Mouse (Mus musculus): ENCODE data around the gene Adar.

The Adar gene

GRCm38 (mm10) chr3:89730350-89731331, 15.8 kb downstream of the Adar start:
- in situ Hi-C loops (cut with MboI, MseI): no loop called here

DNA sequence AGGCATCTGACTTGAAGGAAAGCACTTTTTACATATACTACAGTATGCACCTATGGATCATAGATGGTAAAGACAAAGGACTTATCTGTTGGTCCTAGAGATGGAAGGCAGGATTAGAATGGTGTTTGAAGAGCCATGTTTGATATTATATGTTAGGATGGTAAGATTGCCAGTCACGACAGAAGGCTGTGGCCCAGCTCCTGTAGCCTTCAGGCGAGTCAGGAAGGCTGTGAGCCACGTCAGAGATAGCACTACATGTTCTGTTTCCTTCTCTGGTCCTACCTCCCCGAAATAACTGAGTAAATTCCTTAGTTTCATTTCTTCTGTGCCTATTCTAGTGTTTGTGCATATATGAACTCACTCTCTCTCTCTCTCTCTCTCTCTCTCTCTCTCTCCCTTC, 17.3 kb downstream of the Adar start:
- in situ Hi-C loops (cut with MboI, MseI): no loop called here

DNA sequence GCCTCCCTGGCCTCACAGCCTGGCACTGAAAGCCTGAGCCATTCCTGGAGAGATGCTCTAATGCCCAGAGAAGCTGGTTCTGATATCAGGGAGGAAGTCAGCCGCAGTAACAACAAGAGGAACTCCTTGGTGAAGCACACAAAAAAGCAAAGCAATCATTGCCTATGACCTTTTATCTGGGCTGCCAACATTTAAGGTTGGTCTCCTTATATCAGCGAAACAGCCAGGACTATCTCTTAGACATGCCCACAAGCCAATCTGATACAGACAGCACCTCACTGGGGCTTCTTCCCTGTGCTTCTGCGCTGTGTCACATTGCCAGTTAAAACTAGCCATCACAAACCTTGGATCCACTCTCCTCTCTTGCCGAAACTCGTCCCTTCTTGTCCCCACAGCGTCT, 23.7 kb downstream of the Adar start:
- in situ Hi-C loops (cut with MboI, MseI): no loop called here

DNA sequence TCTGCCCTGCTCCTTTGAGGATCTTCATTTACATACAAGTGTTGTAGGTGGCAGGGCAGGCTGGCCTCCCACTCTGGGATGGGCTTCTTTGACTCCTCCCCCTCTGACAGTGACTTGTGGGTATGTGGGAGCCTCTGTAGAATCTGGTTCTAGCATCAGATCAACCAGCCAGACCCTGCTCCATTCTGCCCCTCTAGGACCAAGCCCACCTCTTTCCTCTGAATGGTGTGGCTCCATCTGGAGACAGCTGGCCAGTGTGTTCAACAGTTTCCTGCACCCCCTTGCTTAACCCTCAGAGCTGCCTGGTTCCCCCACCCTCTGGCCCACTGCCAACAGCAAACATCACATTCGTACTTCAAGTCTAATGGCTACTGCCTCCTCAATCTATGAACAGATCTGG, 37.5 kb downstream of the Adar start:
- in situ Hi-C loops (cut with MboI, MseI): no loop called here

GRCm38 (mm10) chr3:89755283-89755682, 40.5 kb downstream of the Adar start:
- in situ Hi-C loops (cut with MboI, MseI): no loop called here

DNA sequence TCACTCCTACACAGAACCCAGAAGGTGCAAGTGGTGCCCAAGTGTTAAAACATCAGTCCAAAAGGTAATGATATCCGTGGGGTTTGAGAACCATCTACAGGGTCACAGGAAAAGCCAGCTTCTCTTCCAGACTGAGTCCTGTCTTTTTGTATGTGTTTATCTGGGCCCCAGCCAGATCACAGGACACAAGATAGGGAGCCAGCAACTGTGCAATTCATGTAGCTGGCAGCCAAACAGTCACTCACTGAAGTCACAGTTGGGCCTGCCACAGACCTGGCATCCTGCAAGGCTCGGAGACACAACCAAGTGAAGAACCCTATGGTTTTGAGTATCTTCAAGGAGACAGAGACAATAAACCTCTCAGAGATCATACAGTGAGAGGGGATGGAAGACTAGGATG, 43.0 kb downstream of the Adar start:
- in situ Hi-C loops (cut with MboI, MseI): no loop called here

GRCm38 (mm10) chr3:89759786-89760185, 45.0 kb downstream of the Adar start:
- in situ Hi-C loops (cut with MboI, MseI): loop anchor here in 1 of 2 experiments (5.0 kb wide), 1 partner anchor 182 kb away; no protein-coding TSS in a partner anchor

DNA sequence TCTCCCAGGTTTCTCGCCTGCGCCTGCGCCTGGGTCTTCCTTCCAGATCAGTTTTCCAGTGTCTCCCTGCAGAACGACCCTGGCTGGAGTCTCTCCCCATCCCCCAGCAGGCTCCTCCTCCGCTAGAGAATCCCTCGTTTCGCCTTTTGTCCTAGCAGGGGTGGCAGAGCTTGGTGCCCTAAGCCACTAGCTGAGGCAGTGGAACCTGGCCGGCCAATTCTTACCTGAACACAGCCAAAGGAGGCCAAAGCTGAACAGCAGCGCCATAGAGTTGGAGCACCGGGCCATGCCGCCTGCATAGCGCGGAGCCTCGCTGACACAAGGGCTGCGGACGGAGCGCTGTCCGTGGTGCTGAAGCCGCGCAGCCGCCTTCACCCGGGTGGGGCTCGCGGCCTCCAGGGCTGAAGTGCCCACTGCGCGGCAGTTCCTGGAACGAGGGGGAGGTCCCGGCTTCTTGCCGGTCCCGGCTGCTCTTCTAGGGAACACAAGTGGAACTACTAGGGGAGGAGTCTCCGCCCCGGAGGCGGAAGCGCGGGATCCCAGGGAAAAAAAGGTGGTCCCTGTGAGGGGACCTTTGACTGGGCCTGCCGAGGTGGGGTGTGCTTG, 49.4 kb downstream of the Adar start, which contains the start of gene Chrnb2:
Gene Chrnb2 (minus strand): TSS at position 514 of the 606 bp plus-strand sequence.
- in situ Hi-C loops (cut with MboI, MseI): loop anchor here in 1 of 2 experiments (5.0 kb wide), 1 partner anchor 187 kb away; no protein-coding TSS in a partner anchor

GRCm38 (mm10) chr3:89769584-89769983, 54.8 kb downstream of the Adar start:
- in situ Hi-C loops (cut with MboI, MseI): no loop called here

DNA sequence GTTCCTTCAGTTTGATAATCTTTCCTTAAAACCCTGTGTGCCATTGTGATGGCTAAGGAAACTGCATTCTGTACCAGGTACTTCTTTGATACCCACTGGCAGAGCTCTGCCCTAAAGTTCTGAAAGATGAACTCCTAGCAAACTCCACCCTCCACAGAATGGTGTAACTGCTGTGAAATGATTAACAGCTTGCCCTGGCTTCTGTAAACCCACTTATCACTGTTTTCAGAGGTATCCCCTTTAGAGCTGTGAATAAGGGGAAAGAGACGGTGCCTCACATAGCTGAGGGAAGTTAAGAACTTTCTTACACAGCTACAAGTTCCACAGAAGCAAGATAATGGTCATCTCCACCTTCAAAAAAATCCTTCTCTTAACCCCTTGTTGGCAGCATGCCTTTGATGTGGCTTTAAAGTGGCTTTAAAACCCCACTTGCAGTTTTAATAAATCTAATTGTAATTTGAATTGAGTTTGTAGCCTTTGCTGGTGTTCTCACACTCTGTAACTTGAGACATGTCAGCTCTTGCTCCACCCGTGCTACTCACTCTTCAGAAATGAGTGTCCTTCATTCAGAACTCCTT, 55.7 kb downstream of the Adar start:
- in situ Hi-C loops (cut with MboI, MseI): no loop called here

DNA sequence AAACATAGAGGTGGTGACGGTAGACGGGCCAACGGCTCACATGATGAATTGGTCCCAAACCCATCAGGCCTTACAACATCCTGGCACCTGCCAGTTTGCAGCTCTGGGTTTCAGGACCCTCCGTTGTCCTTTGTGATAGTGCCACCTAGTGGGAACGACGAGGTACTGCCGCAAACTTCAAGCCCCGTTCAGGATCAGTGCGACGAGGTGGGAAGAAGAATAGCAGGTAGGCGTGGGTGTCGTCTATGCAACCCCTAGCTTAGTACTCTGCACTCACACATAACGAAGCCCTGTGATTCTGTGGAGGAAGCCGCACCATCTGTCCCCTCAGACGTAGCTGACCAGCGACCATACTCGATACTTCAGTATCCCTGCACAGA, 57.8 kb downstream of the Adar start:
- in situ Hi-C loops (cut with MboI, MseI): no loop called here

DNA sequence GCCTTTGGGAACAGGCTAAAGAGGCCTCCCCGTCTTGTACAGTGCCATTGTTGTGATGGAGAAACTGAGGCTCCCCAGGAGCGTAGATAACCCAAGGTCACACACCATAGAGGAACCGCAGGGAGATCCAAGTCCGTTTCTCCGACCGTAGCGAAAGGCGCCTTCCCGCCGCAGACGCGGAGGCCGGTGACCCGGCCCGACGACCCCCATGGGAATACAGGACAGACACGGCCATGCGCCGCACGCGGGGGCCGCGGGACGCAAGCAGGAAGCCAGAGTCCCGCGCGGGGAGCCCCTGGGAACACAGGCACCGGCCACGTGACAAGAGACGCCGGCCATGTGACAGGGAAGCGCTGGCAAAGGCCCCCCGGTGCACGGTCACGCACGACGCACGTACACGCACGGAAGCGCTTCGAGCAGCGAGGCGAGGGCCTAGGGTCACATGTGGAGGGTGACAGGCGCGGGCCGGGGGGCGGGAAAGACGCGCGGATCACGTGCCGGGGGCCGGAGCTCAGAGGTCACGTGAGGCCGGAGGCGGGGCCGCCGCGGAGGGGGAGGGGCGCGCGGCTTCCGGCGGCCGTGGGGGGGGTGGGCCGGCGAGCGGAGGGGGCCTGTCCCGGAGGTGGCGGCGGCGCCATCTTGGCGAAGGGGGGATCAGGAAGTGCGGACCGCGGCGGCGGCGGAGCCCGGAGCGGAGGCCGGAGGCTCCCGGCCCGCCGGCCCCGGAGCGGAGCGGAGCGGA, 58.3 kb downstream of the Adar start, which contains the start of gene Ube2q1:
Gene Ube2q1 (plus strand): TSS at position 649 of the 742 bp plus-strand sequence.
- in situ Hi-C loops (cut with MboI, MseI): no loop called here

DNA sequence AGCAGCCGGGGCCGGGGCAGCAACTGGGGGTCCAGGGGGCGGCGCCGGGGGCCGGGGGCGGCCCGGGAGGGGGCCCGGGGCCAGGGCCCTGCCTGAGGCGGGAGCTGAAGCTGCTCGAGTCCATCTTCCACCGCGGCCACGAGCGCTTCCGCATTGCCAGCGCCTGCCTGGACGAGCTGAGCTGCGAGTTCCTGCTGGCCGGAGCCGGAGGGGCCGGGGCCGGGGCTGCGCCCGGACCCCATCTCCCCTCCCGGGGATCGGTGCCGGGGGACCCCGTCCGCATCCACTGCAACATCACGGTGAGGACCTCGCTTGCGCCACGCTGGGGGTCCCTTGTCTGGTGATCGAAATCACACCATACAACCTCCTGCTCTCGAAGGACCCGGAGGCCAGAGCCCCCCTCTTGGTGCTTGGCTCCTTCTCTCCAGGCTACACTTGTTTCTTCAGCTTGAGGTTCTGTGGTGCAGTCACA, 59.0 kb downstream of the Adar start:
- in situ Hi-C loops (cut with MboI, MseI): no loop called here

- in situ Hi-C loops (cut with MboI, MseI): no loop called here
These were observed 59.6 kb downstream of the Adar start for GRCm38 (mm10) chr3:89774236-89774960.

DNA sequence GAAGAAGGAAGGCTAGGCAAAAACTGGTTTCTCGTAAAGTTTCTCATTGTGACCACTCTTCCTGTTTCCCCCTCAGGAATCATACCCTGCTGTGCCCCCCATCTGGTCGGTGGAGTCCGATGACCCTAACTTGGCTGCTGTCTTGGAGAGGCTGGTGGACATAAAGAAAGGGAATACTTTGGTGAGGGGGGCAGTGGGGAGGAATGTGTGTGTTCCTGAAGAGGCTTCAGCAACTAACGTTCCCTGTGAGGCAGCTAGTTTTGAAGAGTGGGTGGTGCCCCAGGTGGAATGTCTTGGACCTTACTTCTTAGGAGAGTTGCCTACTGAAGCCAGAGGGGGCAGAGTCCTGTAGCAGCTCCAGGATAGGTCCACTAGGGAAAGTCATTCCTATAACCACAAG, 61.2 kb downstream of the Adar start:
- in situ Hi-C loops (cut with MboI, MseI): no loop called here

DNA sequence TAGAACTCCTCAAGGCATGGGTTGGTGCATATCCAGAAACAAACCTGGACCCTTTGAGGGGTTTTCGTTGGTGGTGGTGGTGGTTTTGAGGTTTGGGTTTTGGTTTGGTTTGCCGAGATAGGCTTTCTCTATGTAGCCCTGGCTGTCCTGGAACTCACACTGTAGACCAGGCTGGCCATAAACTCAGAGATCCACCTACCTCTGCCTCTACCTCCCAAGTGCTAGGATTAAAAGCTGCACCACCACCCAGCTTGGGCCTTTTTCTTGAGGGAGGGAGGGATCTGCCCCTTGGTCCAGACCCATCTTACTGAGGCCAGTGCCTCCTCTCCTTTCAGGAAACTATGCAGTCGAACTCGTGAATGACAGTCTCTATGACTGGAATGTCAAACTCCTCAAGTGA, 65.3 kb downstream of the Adar start:
- in situ Hi-C loops (cut with MboI, MseI): loop anchor here in 1 of 2 experiments (10.0 kb wide), 1 partner anchor 75 kb away; no protein-coding TSS in a partner anchor

DNA sequence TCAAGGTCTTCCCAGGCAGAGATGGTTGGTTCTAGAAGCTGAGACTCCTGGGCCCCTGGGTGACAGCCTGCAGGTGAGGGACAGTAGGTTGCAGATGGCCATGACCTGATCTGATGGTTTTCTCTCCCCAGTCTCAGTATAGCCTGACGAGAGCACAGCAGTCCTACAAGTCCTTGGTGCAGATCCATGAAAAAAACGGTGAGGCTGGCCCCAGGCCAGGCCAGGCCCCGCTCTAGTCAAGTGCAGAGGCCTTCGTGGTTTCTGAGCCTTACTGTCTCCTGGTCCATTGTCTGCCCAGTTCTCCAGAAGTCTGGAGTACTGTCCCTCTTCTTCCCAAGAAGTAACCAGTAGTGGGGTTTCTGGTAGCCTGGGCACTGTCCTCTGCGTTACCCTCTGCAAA, 66.8 kb downstream of the Adar start:
- in situ Hi-C loops (cut with MboI, MseI): loop anchor here in 1 of 2 experiments (10.0 kb wide), 1 partner anchor 73 kb away; no protein-coding TSS in a partner anchor

- in situ Hi-C loops (cut with MboI, MseI): loop anchor here (5.0 to 10.0 kb wide), 2 partner anchors 62 to 70 kb away; no protein-coding TSS in a partner anchor
These were observed 70.3 kb downstream of the Adar start for GRCm38 (mm10) chr3:89784991-89785753.

DNA sequence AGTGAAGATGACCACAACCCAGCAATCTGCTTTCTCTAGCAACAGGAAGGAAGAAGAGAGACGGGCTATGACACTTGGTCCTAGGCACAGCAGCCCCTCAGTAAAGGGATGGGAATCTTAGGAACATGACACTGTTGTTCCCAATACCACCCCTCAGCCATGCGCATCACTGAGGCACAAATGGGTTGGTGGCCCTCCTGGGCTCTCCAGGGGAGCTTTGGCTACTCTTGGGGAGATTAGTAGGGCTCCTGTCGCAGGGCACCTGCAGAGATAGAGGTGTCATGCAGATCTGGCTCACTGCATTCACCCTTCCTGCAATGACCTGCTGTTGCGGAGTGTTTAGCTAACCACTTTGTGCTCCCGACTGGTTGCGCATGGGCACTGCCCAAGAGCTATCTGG, 71.5 kb downstream of the Adar start:
- in situ Hi-C loops (cut with MboI, MseI): loop anchor here (5.0 to 10.0 kb wide), 2 partner anchors 61 to 69 kb away; no protein-coding TSS in a partner anchor
